Mouse (Mus musculus) T-helper 17 cell (primary cell): Measurements from ENCODE around the gene Chrna9.

Experiments
- in situ Hi-C, 2 experiments: fragments of 300-600 bp; cut with MboI, MseI; formaldehyde crosslinking; loops; 1 replicate in 1 of 2; 2 replicates in 1 of 2; pipeline ENCODE4 v1.15.1; 2025; ENCODE audit warnings: high pct_unique_total_duplicates in 2 of 2

The Chrna9 gene

DNA sequence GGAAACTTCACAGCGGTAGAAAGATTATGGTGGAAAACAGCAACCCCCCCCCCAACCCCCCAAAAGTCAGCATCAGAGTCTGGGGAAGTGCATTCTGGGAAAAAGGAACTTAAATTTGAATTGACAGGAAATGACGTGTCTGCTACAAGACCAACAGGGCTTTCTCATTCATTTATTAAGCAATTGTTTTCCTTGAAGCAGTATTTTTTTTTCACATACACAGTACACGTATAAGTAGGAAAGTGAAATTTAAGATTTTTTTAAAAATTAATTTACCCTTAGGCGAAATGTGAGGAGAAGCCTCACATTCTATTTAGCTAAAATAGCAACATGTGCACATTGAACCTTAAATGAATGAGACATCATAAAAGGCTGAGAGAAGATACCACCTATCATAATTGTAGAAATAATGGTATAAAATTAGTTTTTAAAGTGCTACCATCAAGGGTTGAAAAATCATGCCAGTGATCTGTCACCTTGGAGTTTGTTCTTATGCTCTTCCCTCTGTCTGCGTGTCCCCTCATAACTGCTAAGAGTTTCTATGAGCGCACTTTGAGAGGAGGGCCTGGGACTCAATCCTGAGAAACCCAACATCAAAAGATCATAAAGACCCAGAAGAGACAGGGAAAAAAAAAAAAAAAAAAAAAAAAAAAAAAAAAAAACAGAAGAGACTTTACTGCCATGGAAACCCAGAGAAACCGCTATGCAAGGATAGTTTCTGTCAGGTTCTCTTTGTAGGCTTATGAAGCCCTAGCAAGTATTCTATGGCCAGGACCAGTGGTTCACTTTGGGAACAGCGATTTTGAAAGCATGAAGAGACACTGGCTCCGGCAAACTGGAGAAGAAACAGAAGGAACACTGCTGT, 21.7 kb downstream of the Chrna9 start:
- in situ Hi-C loops: no loop called here

- in situ Hi-C loops: no loop called here
Observed at GRCm38 (mm10) chr5:65958597-65958996, 23.9 kb downstream of the Chrna9 start.

GRCm38 (mm10) chr5:65959893-65960596, 25.3 kb downstream of the Chrna9 start:
- in situ Hi-C loops: no loop called here

GRCm38 (mm10) chr5:65960597-65960950, 25.9 kb downstream of the Chrna9 start:
- in situ Hi-C loops: no loop called here

DNA sequence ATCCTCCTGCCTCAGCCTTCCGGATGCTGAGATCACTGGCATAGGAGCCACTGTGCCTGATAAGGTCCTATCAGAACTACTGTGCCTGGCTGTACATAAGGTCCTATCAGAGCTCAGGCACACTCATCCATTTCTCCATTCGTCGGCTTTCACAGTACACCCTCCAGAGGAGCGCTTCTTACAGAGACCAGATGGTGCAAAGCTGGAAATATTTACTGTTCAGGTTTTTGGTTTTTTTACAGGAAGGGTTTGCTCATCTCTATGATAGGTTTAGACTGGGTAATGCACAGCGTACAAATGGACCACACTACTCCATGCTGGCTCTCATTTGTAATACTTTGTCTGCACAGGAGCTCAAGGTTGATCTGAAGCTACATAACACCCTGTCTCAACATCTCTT, 28.6 kb downstream of the Chrna9 start:
- in situ Hi-C loops: no loop called here

GRCm38 (mm10) chr5:65965771-65966279, 31.1 kb downstream of the Chrna9 start:
- in situ Hi-C loops: no loop called here

DNA sequence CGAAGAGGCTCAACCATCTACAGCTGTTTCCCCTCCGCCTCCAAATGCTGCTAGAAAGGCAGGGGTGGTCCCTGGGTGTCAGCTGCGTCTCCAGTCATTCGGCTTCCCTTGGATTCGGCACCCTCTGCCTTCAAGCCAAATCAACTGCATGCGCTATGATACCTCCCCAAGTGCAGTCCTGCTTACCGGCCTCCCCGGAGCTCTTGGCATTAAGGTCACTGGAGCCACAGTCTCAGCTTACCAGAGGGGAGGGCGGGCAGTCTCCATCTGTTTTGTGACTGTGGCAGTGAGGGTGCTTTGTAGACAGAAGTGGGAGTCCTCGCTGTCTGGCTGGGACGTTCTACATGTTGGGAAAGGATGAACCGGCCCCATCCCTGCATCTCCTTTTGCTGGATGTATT, 32.4 kb downstream of the Chrna9 start:
- in situ Hi-C loops: no loop called here

GRCm38 (mm10) chr5:65968004-65968403, 33.3 kb downstream of the Chrna9 start:
- in situ Hi-C loops: no loop called here

DNA sequence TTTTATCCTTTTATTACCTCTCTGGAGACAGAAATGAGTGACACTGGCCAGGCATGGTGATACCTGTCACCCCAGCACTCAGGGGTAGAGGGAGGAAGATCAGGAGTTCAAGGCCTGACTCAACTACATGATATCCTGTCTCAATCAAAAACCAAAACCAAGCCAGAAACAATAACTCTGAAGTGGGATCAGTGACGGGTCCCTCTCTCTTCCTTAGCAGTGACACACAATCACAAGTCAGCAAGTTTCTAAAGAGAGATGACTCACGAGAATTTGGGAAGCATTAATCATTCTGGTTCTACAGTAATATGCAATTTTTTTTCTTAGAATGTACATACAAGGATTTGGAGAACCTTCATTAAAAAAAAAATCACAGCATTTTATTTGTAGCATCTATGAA, 38.5 kb downstream of the Chrna9 start:
- in situ Hi-C loops: no loop called here

DNA sequence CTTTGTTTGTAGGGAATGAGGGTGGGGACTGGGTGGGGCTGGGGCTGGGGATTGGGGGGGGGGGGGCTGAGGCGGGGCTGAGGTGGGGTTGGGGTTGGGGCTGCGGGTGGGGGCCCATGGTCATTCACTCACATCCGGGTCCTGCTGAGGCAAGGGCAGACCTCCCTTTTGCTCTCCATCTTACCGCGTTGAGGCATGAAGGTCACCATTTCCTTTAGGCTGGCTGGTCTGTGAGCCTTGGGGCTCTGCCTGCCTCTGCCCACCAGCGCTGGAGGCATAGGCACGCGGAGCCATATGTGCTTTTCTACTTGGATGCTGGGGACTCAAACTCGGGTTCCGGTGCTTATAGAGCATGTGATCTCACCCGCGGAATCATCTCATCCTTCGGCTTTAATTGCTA, 41.0 kb downstream of the Chrna9 start:
- in situ Hi-C loops: loop anchor here in 1 of 2 experiments (25.0 kb wide), 1 partner anchor 262 kb away; no protein-coding TSS in a partner anchor

- in situ Hi-C loops: loop anchor here in 1 of 2 experiments (25.0 kb wide), 1 partner anchor 251 kb away; no protein-coding TSS in a partner anchor
Observed at GRCm38 (mm10) chr5:65986426-65986825, 51.7 kb downstream of the Chrna9 start.

DNA sequence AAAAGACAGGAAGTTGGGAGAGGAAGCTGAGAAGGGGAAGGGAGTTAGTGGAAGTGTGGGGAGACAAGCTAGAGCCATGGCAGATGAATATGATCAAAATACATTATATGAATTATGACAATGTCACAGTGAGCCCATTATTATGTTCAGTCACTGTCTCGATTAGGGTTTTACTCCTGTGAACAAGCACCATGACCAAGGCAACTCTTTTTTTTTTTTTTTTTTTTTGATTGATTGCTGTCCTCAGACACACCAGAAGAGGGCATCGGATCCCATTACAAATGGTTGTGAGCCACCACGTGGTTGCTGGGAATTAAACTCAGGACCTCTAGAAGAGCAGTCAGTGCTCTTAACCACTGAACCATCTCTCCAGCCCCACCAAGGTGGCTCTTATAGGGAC, 52.3 kb downstream of the Chrna9 start:
- in situ Hi-C loops: loop anchor here in 1 of 2 experiments (25.0 kb wide), 1 partner anchor 250 kb away; no protein-coding TSS in a partner anchor

DNA sequence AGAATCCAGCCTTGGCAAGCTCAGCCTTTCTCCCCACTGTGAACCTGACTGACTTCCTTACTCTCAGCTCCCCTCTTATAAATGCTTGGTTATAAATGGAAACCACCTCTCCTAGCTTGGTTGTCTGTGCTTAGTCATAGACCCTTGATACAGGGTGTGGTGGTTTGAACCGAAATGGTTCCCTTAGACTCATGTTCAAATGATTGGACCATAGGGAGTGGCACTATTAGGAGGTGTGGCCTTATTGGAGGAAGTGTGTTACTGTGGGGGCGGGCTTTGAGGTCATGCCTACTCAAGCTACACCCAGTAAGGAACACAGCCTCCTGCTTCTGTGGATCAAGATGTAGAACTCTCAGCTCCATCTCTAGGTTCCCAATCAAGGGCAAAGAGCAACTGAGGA, 56.5 kb downstream of the Chrna9 start:
- in situ Hi-C loops: loop anchor here in 1 of 2 experiments (10.0 to 25.0 kb wide), 2 partner anchors 246 to 1806 kb away; no protein-coding TSS in a partner anchor

DNA sequence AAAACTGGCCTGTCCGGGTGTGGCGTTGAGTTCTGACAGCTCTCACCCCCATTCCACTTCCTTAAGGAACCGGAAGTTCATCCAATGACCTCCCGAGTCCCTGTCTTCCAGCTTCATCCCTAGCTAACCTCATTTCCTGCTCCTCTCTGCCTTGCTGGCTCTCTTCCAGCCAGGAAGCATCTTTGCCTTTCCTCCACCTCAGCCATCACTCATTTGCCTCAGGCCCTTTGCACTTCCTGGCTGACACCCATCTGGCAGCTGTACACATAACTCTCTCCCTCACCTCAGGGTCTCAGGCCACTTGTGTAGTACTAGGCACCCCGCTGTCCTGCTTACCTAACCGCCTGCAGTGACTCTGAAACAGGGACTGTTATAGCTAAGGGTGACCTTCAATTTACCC, 59.9 kb downstream of the Chrna9 start:
- in situ Hi-C loops: loop anchor here in 1 of 2 experiments (10.0 to 25.0 kb wide), 2 partner anchors 243 to 1810 kb away; no protein-coding TSS in a partner anchor

GRCm38 (mm10) chr5:65997813-65998212, 63.1 kb downstream of the Chrna9 start:
- in situ Hi-C loops: loop anchor here in 1 of 2 experiments (10.0 to 25.0 kb wide), 2 partner anchors 239 to 1813 kb away; no protein-coding TSS in a partner anchor

DNA sequence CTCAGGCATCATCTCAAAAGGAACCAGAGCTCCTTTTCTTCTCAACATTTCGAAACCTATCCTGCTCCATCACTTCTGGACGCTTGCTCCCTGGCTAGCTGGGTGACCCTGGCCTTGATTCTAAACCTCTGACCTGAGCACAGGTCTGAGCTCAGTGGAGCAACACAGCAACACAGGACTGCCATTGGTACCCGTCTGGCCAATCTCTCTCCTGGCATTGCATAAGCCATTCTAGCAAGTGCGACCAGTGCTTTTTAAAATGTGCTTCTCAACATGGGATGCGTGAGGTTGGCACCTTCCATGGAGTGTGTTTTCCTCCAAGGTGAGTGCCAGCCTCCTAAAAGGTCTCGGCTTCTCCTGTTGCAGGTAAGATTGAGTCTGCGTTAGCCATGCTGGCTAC, 64.4 kb downstream of the Chrna9 start:
- in situ Hi-C loops: loop anchor here in 1 of 2 experiments (10.0 to 25.0 kb wide), 2 partner anchors 238 to 1814 kb away; no protein-coding TSS in a partner anchor

GRCm38 (mm10) chr5:66000074-66000473, 65.4 kb downstream of the Chrna9 start:
- in situ Hi-C loops: no loop called here

- in situ Hi-C loops: no loop called here
Observed at GRCm38 (mm10) chr5:66000567-66001125, 65.9 kb downstream of the Chrna9 start.

DNA sequence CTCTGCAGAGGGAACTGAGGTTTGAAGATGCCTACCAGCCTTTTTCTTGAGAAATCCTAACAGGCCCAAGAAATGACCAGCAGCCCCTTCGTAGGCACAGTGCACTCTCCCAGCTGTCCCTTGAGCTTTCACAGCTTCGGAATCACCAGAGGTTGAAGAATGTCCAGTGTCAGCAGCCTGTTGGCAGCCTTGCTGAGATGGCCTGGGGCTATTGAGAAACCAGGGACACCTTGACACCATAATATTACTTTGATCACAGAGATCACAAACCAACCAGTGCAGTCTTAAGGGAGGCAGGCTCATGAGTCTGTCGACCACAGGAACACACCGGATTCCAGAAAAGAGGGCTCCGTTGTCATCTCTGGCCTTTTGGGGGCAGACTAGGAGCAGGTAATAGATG, 66.5 kb downstream of the Chrna9 start:
- in situ Hi-C loops: no loop called here

DNA sequence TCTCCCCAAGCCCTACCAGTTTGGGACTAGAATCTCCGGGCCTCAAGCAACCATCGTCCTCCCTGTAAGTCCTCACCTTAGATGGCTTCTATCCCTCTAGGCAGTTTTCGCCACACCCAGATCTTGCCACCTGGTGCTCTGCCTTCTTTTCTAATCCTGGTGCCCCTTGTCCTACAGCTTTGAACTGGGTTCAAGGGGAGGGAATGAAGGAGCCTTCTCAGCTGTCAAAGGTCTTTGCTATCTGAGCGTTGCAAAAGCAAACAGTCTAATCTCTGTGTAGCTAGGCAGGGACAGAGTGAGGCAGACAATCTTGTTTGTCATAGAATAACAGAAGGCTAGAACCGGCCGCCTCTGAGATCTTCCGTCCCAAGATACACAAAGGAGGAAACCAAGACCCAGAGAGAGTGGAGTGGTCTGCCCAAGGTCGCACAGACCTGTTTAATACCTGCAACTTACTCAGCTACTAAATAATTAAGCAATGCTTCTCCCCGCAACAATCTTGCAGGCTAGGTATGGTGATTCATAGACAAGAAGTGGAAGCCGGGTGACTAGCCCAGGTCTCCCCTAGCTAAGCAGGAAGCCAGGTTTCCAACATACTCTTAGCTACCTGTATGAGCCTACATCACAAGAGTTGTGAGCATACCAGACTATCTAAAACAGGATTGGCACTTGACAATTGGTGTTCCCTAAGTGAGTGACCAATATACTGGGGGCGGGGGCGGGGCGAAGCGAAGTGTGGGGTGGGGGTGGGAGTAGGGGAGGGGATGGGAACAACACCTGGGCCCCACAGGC, 69.6 kb downstream of the Chrna9 start, which contains the start of gene 9130230L23Rik:
Gene 9130230L23Rik, minus strand, starts transcription at position 152 of the 792 bp plus-strand sequence.
- in situ Hi-C loops: no loop called here
